Mouse (Mus musculus) left cerebral cortex, adult 9 months (tissue): Measurements from ENCODE around the gene Ing1.
A peak's percentile ranks its signal among the peaks of the same experiment; 100 is the strongest.

Experiments used
- DNase-seq, 2 experiments: peaks; one replicate each; pipeline ENCODE4 v3.0.0; 2022; ENCODE audit warnings: low spot score in 2 of 2

The Ing1 gene

DNA sequence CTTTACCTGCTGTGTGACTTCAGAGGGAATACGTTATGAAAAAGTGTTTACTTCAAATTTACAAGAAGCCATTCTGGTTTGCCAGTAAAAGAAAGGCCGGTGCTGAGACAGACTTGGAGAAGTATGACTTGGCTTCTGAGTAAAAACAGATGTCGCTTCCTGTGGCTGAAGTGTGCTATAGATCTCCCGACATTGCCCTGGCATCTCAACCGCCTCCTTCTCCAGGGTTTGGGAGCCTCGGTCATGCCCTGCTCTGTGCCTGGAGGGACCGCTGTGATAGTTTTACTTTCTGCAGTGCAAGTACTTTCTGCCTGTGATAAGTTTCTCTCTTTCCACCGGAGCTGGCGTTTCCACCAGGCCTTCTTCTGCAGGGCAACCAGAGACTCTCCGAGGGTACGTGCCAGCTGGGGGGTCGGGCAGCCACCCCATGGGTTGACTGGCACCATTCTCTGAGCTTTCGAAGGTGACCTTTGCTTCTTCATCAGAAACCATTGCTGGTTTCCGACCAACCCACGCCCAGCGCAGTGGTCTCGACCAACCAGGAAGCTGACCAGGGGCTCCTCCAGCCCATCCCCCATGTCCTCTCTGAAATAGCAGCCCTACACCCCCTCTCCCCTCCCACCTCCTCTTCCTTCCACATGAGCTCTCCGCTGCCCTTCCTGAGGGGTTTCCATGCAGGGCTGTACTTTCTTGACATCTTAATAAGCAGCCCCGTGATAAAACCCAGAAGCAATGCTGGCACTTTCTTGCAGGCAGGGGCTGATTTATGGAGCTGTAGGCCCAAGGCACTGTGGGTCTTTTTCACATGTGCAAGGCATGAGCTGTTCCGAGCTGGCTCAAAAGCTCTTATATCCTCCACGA lies 30.4 kb downstream of the Ing1 start:
- DNase-seq, result no peak

DNA sequence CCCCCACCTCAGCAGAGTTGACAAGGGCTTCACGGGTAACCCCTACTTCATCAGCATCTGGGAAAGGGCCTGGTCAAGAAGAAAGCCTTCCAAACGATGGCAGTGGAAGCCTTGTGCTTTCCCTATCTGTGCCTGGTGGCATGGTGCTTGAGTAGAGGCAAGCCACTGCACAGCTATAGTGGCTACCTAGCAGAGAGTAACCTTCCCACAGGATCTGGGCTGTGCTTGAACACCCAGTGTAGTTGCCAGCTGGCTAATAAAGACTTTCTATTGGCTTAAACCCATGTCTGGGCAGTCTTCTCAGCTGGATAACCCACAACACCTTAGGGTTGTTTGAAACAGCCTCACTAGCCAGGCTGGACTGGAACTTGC lies 31.0 kb downstream of the Ing1 start:
- DNase-seq, result no peak

DNA sequence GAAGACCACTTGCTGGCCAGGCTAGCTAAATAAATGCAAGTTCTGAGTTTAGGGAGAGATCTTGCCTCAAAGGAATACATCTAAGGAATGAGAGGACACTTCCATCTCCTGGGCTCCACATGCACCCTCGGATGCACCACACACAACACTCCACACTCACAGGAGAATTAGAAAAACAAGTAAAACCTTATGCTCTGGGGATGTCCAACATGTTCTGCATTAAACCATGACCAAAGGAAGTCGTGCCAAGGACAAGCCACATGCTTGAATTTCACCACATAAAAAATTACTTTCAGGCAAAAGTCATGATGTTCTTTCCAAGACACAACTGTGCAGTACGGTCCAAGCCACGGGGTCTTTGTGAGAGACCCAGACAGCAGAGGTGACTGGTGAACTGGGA lies 36.5 kb downstream of the Ing1 start:
- DNase-seq, result no peak

GRCm38 (mm10) chr8:11592296-11592695 lies 36.9 kb downstream of the Ing1 start:
- DNase-seq, result no peak

DNA sequence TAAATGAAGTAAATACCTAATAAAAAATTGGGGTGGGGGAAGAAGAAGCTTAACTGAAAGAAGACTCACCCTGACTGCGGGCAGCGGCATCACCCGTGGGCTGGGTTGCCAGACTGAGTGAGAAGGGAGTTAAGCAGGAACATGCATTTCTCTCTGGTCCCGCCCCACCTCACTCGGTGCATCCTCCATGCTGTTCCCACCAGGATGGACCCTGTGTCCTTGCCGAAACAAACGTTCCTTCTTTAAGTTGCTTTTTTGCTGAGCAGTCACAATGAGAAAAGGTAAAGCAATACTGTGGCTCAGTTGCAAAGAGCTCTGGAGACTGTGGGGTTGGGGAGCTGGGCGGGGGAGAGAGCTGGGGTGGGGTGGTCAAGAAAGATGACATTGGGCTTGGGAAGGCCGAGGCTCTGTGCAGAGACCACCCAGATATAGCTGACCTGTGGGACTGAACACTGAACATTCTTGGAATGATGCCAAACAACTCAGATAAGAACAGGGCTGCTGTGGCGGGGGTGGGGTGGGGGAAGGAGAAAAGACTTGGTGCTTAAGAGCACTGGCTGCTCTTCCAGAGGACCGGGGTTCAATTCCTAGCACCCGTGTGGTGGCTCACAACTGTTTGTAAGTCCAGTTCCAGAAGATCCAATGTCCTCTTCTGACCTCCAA lies 38.0 kb downstream of the Ing1 start:
- DNase-seq, result no peak

DNA sequence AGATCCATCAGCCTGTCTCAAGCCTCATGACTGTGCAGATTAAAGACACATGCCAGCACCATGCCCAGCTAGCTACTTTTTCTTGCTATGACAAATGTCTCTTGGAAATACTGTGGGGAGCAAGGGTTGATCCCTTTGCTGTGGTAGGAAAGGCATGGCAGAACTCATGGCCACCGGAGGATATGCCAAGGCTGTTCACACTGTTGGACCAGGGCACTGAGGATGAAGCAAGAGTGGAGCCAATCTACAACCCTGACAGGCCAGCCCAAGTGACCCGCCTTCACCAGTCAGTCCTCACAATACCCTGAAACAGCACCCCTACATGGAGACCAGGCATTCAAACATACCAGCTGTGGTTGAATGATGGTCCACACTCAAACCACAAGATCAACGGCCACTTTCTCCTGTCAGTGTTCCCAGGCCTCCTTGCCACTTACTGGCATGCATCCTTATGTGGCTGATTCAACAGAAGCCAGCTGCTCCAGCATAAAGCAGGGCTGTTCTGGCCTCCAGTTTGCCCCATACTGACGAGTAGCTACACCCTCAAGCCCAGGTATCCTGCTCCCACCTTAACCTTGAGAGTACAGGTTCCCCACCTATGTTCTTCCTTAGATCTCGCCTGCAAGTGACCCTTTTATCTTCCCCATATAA lies 45.1 kb downstream of the Ing1 start:
- no peak for DNase-seq

DNA sequence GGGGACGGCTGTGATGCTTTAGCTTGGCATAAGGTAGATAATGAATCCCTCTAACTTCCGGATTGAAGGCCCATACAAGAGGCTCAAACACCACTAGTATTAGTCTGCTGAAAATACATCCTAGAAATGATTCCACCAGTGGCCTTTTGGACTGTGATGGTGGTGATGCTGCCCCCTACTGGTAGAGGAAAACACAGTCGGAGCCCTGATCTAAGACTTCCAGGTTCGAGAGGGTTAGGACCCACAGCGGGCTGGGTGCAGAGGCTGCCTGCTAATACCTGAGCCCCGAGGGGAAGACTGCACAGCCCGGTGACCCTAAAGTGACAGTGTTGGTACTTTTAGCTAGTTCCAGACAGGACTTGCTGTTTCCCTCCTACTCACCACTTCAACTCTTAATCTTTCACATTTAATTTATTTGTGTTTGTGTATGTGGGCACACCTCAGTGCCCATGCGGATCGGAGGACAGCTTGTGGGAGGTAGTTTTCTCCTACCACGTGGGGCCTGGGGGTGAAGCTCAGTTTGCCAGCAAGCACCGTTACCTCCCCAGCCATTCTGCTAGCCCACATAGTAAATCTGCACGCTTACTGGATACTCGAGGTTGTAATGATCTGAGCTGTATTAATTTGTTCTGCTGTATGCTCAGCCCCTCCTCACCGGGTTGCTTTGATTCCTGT lies 46.8 kb downstream of the Ing1 start:
- peak in 1 of 2 experiments; percentile 50 for DNase-seq

GRCm38 (mm10) chr8:11608848-11609247 lies 53.5 kb downstream of the Ing1 start:
- no peak for DNase-seq
